Mouse (Mus musculus) CD4-positive helper T cell, adult 2 months (primary cell): Measurements from ENCODE around the gene Ephb4.

Experiments used
- DNase-seq: peaks from one replicate; pipeline ENCODE4 v3.0.0-alpha.2; 2012; ENCODE audit warnings: low read depth, missing footprints, low spot score

Gene Ephb4

GRCm38 (mm10) chr5:137369665-137370064 is 19.8 kb downstream of the Ephb4 start:
- DNase-seq: no peak

GRCm38 (mm10) chr5:137373371-137373950 is 23.6 kb downstream of the Ephb4 start:
- DNase-seq: no peak

GRCm38 (mm10) chr5:137374521-137375080 is 24.7 kb downstream of the Ephb4 start:
- no peak for DNase-seq

- no peak for DNase-seq
These were observed 25.7 kb downstream of the Ephb4 start for GRCm38 (mm10) chr5:137375627-137376026.

GRCm38 (mm10) chr5:137376198-137376597 is 26.3 kb downstream of the Ephb4 start:
- DNase-seq: no peak

- DNase-seq: no peak
These were observed 26.8 kb downstream of the Ephb4 start for GRCm38 (mm10) chr5:137376722-137377121.

GRCm38 (mm10) chr5:137377176-137377575 is 27.3 kb downstream of the Ephb4 start:
- DNase-seq: no peak

- no peak for DNase-seq
These were observed 27.7 kb downstream of the Ephb4 start for GRCm38 (mm10) chr5:137377603-137378002.

- DNase-seq: peak; percentile 45
These were observed 31.2 kb downstream of the Ephb4 start for GRCm38 (mm10) chr5:137381152-137381551.

- DNase-seq: no peak
These were observed 33.5 kb downstream of the Ephb4 start for GRCm38 (mm10) chr5:137383441-137383840.

- DNase-seq: no peak
These were observed 36.8 kb downstream of the Ephb4 start for GRCm38 (mm10) chr5:137386712-137387111.

- DNase-seq: no peak
These were observed 41.7 kb downstream of the Ephb4 start for GRCm38 (mm10) chr5:137391641-137392040.

GRCm38 (mm10) chr5:137394456-137394855 is 44.5 kb downstream of the Ephb4 start:
- no peak for DNase-seq

- DNase-seq: no peak
These were observed 54.2 kb downstream of the Ephb4 start for GRCm38 (mm10) chr5:137404081-137404480.

GRCm38 (mm10) chr5:137409451-137409850 is 59.5 kb downstream of the Ephb4 start:
- DNase-seq: no peak

- DNase-seq: no peak
These were observed 60.2 kb downstream of the Ephb4 start for GRCm38 (mm10) chr5:137410066-137410465.

GRCm38 (mm10) chr5:137410549-137410948 is 60.6 kb downstream of the Ephb4 start:
- DNase-seq: no peak

- DNase-seq: no peak
These were observed 61.3 kb downstream of the Ephb4 start for GRCm38 (mm10) chr5:137411235-137411634.

- DNase-seq: no peak
These were observed 64.3 kb downstream of the Ephb4 start for GRCm38 (mm10) chr5:137414253-137414652.

GRCm38 (mm10) chr5:137419105-137419504 is 69.2 kb downstream of the Ephb4 start:
- no peak for DNase-seq

- no peak for DNase-seq
These were observed 69.9 kb downstream of the Ephb4 start for GRCm38 (mm10) chr5:137419841-137420240.

- peak; percentile 16 for DNase-seq
These were observed 75.7 kb downstream of the Ephb4 start for GRCm38 (mm10) chr5:137425648-137426047.
